Mouse (Mus musculus): ENCODE results near the gene Ret.

DNA sequence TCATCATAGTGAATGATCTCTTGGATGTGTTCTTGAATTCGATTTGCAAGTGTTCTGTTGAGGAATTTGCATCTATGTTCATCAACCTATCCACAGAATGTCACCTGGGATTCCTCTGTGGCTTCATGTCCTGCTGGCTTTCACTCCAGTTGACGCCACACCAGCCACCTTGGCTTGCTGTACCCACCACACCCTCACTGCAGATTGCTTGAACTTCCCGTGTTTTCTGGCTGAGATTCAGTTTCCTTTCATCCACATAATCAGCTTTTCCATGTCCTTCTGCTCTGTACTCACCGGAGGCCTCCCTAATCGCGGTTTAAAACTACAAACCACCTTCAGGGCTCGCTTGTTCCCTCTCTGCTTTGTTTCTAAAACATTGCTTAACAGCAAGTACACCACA lies 46.6 kb upstream of the Ret start:
- TF ChIP-seq GATA1 (IDR thresholded peaks at IDR 0.05; ENCODE audit: borderline replicate concordance, low read length) (no peak), FLI1 (IDR thresholded peaks at IDR 0.05; ENCODE audit: low read length) (no peak)

Measured in megakaryocyte, embryonic 14.5 days (primary cell).